Mouse (Mus musculus) NIH3T3 (cell line): ENCODE measurements around the gene Anxa9.

Source experiments
- DNase-seq: peaks from one replicate; pipeline ENCODE4 v3.0.0-alpha.2; 2012; ENCODE audit warnings: low read depth

Gene Anxa9

GRCm38 (mm10) chr3:95314075-95314474 lies 7.1 kb upstream of the Anxa9 start:
- no peak for DNase-seq

DNA sequence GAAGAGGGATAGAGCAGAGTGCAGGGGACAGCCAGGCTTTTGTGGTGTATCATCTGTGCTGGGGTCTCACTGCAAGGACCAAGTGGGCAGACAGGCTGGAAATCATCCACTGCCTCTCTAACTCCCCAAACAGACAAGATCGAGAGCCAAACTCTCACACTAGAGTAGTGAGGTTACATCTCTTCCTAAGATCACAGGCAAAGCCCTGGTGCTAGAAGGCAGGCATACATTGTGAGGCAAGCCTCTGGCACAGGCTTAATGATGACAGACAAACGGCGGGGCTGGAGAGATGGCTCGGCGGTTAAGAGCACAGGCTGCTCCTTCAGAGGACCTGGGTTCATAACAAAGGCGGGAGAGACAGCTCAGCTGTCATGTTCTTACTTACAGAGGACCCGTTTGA lies 6.5 kb upstream of the Anxa9 start:
- peak; percentile 17 for DNase-seq

DNA sequence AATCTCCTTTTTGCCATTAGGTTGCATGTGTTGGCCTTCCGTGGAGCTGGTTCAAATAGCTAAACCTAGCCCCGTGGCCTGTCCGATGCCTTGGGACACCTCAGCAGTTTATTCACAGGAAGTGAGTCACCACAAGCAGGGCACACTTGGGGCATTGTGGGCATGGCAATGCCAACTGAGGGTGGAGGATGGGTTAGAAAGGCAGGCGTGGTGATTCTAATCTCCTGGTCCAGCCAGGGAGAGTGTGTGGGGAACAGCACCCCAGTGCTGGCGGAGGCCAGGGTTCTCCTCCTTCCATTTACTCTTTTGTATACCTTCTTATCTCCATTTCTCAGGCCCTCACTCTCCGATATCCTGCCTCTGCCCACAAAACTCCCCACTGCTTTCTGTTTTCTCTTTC lies 5.6 kb upstream of the Anxa9 start:
- DNase-seq, result peak; percentile 56

DNA sequence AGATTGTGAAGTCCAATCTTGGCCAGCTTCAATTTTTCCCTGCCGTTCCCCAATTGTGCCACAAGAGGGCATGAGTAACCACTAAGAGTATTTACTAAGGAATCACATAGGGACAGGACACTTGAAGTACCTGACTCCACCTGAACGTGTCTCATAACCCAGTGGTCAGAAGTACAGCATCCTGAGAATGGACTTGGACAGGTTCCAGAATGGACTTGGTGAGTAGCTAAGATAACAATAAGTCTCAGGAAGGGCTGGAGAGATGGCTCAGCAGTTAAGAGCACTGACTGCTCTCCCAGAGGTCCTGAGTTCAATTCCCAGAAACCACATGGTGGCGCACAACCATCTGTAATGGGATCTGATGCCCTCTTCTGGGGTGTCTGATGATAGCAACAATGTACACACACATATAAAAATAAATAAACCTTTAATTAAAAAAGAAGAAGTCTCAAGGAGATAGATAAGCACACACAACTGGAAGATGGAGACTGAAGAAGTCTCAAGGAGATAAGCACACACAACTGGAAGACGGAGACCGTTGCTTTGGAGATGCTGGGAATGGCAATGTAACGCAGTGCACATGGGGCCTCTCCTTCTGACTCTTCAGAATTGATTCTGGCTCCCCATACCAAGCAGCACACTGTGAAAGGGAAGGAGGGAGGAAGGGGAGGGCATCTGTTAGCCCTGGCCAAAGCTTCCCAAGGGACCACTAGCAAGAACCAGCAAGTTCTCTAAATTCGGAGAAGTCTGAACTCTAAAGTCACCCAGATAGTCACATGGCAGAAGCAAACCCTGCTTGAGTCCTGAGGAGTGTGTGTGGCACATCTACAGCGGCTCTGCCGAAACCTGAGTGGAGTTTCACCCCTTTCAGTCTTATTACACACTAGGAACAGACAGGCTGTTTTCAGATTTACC lies 4.2 kb upstream of the Anxa9 start:
- peak; percentile 84 for DNase-seq

- DNase-seq, result no peak
These were observed 3.5 kb upstream of the Anxa9 start for GRCm38 (mm10) chr3:95310496-95310895.

DNA sequence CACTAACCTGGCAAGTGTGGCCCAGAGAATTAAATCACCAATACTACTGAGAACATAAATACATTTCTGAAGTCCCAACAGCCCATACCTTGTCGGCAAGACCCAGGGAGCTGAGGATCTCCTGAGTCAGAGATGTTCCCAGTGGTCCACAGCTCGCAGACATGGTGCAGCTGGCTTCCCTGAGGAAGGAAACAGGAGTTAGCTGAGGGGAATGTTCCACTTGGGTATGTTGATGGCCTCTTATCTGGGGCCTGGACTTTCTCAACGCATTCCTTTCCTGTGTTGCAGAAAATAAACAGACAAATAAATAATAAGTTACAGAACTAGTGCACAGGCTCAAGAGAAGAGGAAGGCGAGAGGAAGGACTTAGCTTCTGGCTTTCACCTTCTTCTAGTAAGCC lies 732 bp downstream of the Anxa9 start:
- DNase-seq, result no peak

- DNase-seq, result no peak
These were observed 5.7 kb downstream of the Anxa9 start for GRCm38 (mm10) chr3:95301204-95301796.

DNA sequence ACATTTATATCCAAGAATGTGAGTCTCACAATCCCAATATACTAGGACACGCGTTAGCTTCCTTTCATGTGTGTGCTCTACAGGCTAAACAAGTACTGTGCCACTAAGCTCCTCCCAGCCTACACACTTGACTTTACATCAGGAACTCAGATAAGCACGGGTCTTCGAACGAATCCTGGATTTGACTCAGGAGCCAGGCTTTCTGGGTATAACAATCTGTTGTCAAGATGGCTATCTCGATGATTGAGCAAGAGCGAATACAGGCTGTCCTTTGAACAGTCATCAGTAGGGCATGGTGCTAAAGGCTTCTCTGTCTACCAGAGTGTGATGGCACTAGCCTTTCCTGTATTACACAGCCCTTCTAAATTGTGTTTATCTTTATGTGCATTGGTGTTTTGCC lies 9.0 kb downstream of the Anxa9 start:
- no peak for DNase-seq

GRCm38 (mm10) chr3:95296103-95296469 lies 10.9 kb downstream of the Anxa9 start:
- DNase-seq, result peak; percentile 70

DNA sequence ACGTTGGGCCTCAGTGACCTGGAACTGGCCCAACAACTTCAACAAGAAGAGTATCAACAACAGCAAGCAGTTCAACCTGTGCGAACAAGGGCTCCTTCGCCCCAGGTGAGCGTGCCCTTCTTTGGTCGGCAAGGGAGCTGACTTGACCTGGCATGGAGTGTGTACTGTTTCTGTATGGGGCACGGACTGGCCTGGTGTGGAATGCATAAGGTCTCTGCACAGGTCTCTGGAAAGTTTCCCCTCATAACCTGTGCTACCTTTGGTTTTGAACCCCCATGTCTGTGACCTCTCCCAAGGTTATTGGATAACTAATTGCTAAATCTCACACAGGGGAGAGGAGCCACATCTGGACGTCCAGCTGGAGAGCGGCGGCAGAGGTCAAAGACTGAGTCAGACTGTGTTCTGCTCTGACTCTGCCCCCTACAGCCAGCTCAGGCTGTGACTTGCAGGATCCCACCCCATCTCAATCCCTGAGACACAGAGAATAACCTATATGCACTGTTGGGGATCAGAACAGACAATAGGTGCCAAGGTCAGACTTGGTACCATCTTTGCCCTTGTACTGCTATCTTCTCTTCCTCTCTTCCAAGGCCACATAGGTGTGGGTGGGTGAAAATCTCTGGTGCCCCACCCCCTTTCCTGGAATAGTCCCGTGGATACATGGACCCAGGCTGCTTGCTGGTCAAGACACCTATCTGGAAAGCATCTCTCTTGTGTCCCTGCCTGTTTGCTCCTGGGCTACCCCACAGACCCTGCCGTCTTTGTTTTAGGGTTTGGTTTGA lies 11.5 kb downstream of the Anxa9 start:
- DNase-seq, result no peak

GRCm38 (mm10) chr3:95294718-95295117 lies 12.3 kb downstream of the Anxa9 start:
- no peak for DNase-seq

- DNase-seq, result no peak
These were observed 12.7 kb downstream of the Anxa9 start for GRCm38 (mm10) chr3:95294316-95294715.

GRCm38 (mm10) chr3:95293537-95293936 lies 13.4 kb downstream of the Anxa9 start:
- DNase-seq, result peak; percentile 60

- no peak for DNase-seq
These were observed 14.1 kb downstream of the Anxa9 start for GRCm38 (mm10) chr3:95292899-95293298.

GRCm38 (mm10) chr3:95291041-95291440 lies 15.9 kb downstream of the Anxa9 start:
- no peak for DNase-seq

GRCm38 (mm10) chr3:95290156-95290555 lies 16.8 kb downstream of the Anxa9 start:
- no peak for DNase-seq

DNA sequence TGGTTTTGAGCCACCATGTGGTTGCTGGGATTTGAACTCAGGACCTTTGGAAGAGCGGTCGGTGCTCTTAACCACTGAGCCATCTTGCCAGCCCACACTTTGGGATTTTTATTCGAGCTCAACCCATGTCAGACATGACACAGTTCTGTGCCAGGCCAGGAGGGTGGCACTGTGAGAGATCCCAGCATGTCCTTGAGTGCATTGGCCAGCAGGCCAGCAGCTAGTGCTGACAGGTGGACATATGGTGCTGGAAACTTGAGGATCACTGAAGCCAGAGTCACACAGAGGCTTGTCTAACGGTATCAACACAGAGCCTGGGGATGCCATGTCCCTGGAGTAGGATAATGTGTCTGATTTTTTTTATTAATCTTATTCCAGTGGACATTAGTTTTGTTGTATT lies 17.6 kb downstream of the Anxa9 start:
- no peak for DNase-seq

DNA sequence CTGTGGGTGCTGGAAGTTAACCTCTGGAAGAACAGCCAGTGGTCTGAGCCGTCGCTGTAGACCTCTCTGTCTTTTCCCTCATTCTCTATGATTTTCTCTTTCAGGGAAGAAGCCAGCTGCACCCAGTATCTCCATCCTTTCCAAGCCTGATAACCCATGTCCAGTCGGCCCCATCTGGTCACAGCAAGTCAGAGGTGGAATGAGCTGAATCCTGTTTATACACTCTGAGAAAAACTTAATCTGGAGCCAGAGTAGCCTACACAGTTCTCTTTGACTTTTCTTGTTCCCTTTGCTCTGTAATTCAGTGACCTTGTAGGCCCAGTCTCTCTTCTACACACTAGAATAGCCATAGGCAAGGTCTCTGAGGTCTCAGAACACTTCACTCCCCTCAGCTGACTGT lies 19.4 kb downstream of the Anxa9 start:
- no peak for DNase-seq

DNA sequence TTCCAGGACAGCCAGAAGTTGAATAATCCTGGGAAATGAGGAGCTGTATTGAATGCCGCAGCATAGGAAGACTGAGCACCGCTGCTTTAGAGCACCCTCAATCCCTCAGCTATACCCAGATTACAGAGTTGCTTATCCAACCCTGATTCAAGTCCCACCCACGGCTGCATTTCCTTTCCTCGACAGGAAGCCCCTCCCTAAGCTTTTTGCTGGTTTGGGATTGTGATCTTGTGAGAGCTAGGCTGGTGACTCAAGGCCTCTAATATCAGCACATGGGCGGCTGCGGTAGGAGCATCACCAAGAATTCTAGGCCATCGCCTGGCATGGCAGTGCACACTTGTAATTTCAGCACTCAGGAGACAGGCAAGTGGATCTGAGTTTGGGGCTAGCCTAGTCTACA lies 20.5 kb downstream of the Anxa9 start:
- peak; percentile 36 for DNase-seq

GRCm38 (mm10) chr3:95286011-95286410 lies 21.0 kb downstream of the Anxa9 start:
- no peak for DNase-seq

DNA sequence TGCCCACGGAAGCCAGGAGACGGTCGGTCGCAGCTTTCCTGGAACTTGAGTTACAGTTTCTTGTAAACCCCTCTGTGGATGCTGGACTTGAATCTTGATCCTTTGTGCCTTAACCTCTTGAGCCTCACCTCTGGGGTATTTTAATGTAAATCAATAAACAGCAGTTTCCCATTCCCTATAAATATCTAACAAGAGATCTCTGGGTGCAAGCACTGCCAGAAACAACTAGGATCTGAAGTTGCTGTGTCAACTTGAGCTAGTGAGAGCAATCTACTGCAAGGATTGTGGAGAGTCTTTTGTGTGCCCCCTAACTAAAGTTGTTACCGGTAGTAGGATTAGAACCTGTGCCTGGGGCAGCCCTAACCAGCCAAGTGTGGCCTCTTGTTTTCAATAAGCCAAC lies 21.6 kb downstream of the Anxa9 start:
- DNase-seq, result no peak

DNA sequence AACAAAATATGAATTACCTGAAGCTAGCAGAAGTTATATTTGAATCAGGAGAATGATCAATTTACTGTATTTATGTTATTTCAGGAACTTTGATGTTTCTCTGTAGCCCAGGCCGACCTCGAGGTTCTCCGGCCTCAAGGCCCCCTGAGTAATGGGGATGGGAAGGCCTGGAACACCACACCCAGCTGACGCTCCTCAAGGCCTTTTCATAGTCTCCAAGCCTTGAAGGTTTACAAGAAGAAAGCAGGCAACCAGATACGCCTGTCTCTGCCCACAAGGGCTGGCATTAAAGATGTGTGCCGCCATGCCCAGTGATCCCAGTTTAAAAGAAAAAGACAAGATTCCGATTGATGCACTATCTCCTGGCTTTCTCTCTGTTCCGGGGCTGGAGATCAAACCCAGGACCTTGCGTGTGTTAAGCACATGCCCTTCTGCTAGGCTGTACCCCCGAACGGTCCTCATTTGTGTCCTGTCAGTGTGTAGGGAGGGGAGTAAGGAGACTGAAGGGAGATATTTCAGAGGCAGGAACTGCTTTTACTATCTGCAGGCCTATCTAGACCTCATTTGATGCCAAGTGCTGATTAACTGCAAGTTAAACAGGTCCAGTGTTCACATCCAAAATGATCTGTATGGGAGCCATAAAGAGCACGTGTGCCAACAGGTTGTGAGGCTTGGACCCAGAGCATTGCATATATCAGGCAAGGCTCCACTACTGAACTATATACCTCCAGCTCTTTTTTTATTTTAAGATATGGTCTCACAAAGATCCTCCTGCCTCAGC lies 22.3 kb downstream of the Anxa9 start:
- DNase-seq, result no peak
